In genomic region chr17:90394606-90395005, GRCm38 (mm10) we compare ENCODE assay signal across 31 mouse cellular contexts.
DNase-seq lines count a peak whose midpoint lies in the region; ATAC-seq and TF ChIP-seq lines count a peak whose summit lies in the region.
"Had no signal": no experiment of that assay in that cellular context is flagged by ENCODE, and none has a peak within 500 bp of the region (broad histone marks: within the 10 kb centered on the region; RNA-seq: fewer than 3 reads in every experiment).

No protein-coding gene starts in this region.

- H3K27me3 ChIP-seq in heart, embryonic 15.5 days: no peaks in the 10 kb centered on the region
- H3K27me3 ChIP-seq: CH12.LX; embryonic facial prominence, embryonic 15.5 days; forebrain, embryonic 12.5 days; heart, embryonic 12.5 days; hindbrain, embryonic 15.5 days; limb, embryonic 12.5 days; lung, embryonic 15.5 days; midbrain, embryonic 15.5 days had no signal

- H3K4me2 ChIP-seq in heart, embryonic 15.5 days: no peak overlapping the region
- H3K4me2 ChIP-seq: embryonic facial prominence, embryonic 15.5 days; forebrain, embryonic 12.5 days; heart, embryonic 12.5 days; hindbrain, embryonic 15.5 days; limb, embryonic 12.5 days; liver, embryonic 11.5 days; lung, embryonic 15.5 days; midbrain, embryonic 15.5 days had no signal

- no peak overlapping the region for H3K27ac ChIP-seq in heart, embryonic 15.5 days
- H3K27ac ChIP-seq in ES-E14 (ENCODE audit: insufficient read depth, low read depth, low read length, poor library complexity, severe bottlenecking): no peak overlapping the region
- H3K27ac ChIP-seq: embryonic facial prominence, embryonic 10.5 days; embryonic facial prominence, embryonic 15.5 days; forebrain, embryonic 12.5 days; heart, adult 2 months; hindbrain, embryonic 10.5 days; hindbrain, embryonic 15.5 days; left cerebral cortex, adult 2 months; limb, embryonic 12.5 days; lung, embryonic 15.5 days; midbrain, embryonic 10.5 days; midbrain, embryonic 15.5 days; stomach, postnatal 0 days had no signal

- no peaks in the 10 kb centered on the region for H3K9me3 ChIP-seq in heart, embryonic 15.5 days (replicated peaks)
- no peaks in the 10 kb centered on the region for H3K9me3 ChIP-seq in ES-E14 (ENCODE audit: control insufficient read depth, insufficient read depth, low read depth, low read length)
- H3K9me3 ChIP-seq: embryonic facial prominence, embryonic 10.5 days; embryonic facial prominence, embryonic 15.5 days; forebrain, embryonic 12.5 days; heart, embryonic 12.5 days; hindbrain, embryonic 10.5 days; hindbrain, embryonic 15.5 days; limb, embryonic 12.5 days; lung, embryonic 15.5 days; midbrain, embryonic 10.5 days; midbrain, embryonic 15.5 days had no signal

- no peak overlapping the region for H3K9ac ChIP-seq in heart, embryonic 15.5 days
- no peak overlapping the region for H3K9ac ChIP-seq in ES-E14 (ENCODE audit: insufficient read depth, low read depth, low read length, poor library complexity, severe bottlenecking)
- H3K9ac ChIP-seq: embryonic facial prominence, embryonic 15.5 days; forebrain, embryonic 12.5 days; forebrain, postnatal 0 days; heart, embryonic 12.5 days; hindbrain, embryonic 15.5 days; limb, embryonic 12.5 days; lung, embryonic 15.5 days; midbrain, embryonic 15.5 days had no signal

- DNase-seq in cerebellum, adult 9-11 months: peak; percentile 39
- DNase-seq in cerebellum, postnatal 4 days (ENCODE audit: low spot score in 2 of 2): no peak
- DNase-seq in heart, postnatal 4 days: no peak
- peak; percentile 12 for DNase-seq in ES-E14 (ENCODE audit: low read depth, low spot score)
- DNase-seq in brain, adult 2 months (ENCODE audit: low read depth, low spot score): peak; percentile 37
- no peak for DNase-seq in thymus, postnatal 4 days
- DNase-seq: adrenal gland, postnatal 10 days; forebrain, postnatal 0 days; heart, adult 2 months; heart, postnatal 10 days; kidney, adult 11 months; kidney, postnatal 14 days; right cerebral cortex, postnatal 4 days; thymus, adult 2 months; thymus, postnatal 36 days had no signal

- no peak overlapping the region for H3K4me3 ChIP-seq in heart, embryonic 15.5 days
- peak overlapping the region in 1 of 2 experiments; percentile 10; a peak in 1 of 4 replicates for H3K4me3 ChIP-seq in ES-E14 (ENCODE audit: insufficient read depth in 1 of 2, low read depth in 1 of 2, low read length in 2 of 2, poor library complexity in 1 of 2, severe bottlenecking in 1 of 2)
- H3K4me3 ChIP-seq: embryonic facial prominence, embryonic 10.5 days; embryonic facial prominence, embryonic 15.5 days; forebrain, embryonic 12.5 days; heart, adult 2 months; heart, embryonic 12.5 days; hindbrain, embryonic 10.5 days; hindbrain, embryonic 15.5 days; left cerebral cortex, adult 2 months; limb, embryonic 12.5 days; lung, embryonic 15.5 days; midbrain, embryonic 10.5 days; midbrain, embryonic 15.5 days had no signal

- H3K36me3 ChIP-seq in heart, embryonic 15.5 days: no peaks in the 10 kb centered on the region
- no peaks in the 10 kb centered on the region for H3K36me3 ChIP-seq in ES-E14 (ENCODE audit: control insufficient read depth, insufficient read depth, low read length, poor library complexity, severe bottlenecking)
- H3K36me3 ChIP-seq: embryonic facial prominence, embryonic 10.5 days; embryonic facial prominence, embryonic 15.5 days; forebrain, embryonic 12.5 days; heart, embryonic 12.5 days; hindbrain, embryonic 10.5 days; hindbrain, embryonic 15.5 days; limb, embryonic 12.5 days; lung, embryonic 15.5 days; midbrain, embryonic 10.5 days; midbrain, embryonic 15.5 days had no signal

- in situ Hi-C loops in ES-E14 (cut with MboI; ENCODE audit: low sequenced_read_pairs in 2 of 2, unreplicated experiment in 2 of 2): no loop called here

- no peaks in the 10 kb centered on the region for H3K4me1 ChIP-seq in heart, embryonic 15.5 days (replicated peaks)
- peaks cover 7 to 8% of the 10 kb centered on the region in 2 experiments for H3K4me1 ChIP-seq in ES-E14 (ENCODE audit: control insufficient read depth in 2 of 2, insufficient read depth in 2 of 2, low read length in 2 of 2, poor library complexity in 1 of 2)
- H3K4me1 ChIP-seq: embryonic facial prominence, embryonic 15.5 days; heart, embryonic 12.5 days; lung, embryonic 15.5 days had no signal

- WGBS in heart, embryonic 15.5 days: 82% methylated on average over 6 of the region's 6 CpGs

- ATAC-seq in heart, embryonic 15.5 days (replicated peaks; ENCODE audit: insufficient number of reproducible peaks, insufficient read depth, low FRiP score, low read depth): 0 out of 2 replicates have a peak, but pooled peaks have one; percentile 14
- ATAC-seq: forebrain, postnatal 0 days; inflammation-experienced regulatory T-cells, adult 6 months; midbrain, embryonic 15.5 days had no signal

TF ChIP-seq in ES-E14, 5 proteins besides CTCF, POLR2A, EP300 and RAD21:
- no peak for TF ChIP-seq CHD2 (IDR thresholded peaks at IDR 0.05; ENCODE audit: low read depth, low read length)
- TF ChIP-seq HCFC1 (IDR thresholded peaks at IDR 0.05; ENCODE audit: borderline replicate concordance, insufficient read depth, low read length): no peak
- no peak for TF ChIP-seq ZC3H11A (IDR thresholded peaks at IDR 0.05; ENCODE audit: borderline replicate concordance, low read depth, low read length)
- TF ChIP-seq ZNF384 (IDR thresholded peaks at IDR 0.05; ENCODE audit: low read depth, low read length): no peak
- TF ChIP-seq MAFK (IDR thresholded peaks at IDR 0.05; ENCODE audit: insufficient read depth, low read depth, low read length): no peak

Comparison
In these comparisons a context has a peak if more than half of its experiments do, and no peak if none do; other contexts are left out.
1. DNase-seq: peak in cerebellum, adult 9-11 months (single experiment), ES-E14 (single experiment) and brain, adult 2 months (single experiment); none in cerebellum, postnatal 4 days (0 of 2), heart, postnatal 4 days (single experiment) and thymus, postnatal 4 days (single experiment).